Mouse (Mus musculus): Measurements from ENCODE around the gene Lrp5. TPM values are rescaled to one million over a fixed set of nuclear protein-coding genes. Genes with fewer than 3 reads are reported as not detected.

Lrp5 gene
- total RNA-seq, 2 experiments from 2014 or later = 50.6 to 51.0 TPM

DNA sequence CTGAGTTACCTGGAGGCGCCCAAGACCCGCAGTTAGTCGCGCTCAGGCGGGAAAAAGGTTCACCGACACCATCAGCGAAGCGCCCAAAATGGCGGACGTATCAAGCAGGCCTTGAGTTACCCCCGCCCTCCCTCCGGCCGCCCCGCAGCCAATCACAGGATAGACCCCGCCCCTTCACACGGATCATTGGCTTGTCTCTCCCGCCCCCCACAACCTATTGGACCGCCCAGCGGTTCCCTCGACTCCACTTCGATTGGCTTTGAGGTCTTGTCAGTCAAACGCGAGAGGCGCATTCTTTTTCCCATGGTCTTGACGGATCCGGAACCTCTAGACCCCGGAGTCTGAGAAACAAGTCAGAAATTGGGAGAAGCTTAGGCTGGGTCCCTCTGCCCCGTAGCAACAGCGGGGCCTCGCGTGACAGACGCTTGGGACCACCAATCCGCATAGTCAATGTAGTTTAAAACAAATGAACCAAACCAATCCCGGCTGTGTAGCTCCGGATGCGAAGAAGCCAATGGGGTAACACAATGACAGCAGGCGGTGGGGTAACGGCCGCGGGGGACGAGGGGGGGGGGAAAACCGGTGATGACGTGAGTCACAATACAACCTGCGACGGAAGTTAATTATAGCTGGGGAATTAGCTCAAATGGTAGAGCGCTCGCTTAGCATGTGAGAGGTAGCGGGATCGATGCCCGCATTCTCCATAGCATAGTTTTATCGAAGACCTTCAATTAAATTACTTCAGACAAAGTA, 110.6 kb downstream of the Lrp5 start, which contains the start of gene Ppp6r3:
Gene Ppp6r3 (minus strand): TSS at position 118 of the 753 bp plus-strand sequence.
- intact Hi-C loops (cut with DNase I) = loop anchor here (5.0 kb wide), 1 partner anchor 131 kb away; the partner anchor contains the start of gene 1810055G02Rik
- DNase-seq = peak; percentile 99

DNA sequence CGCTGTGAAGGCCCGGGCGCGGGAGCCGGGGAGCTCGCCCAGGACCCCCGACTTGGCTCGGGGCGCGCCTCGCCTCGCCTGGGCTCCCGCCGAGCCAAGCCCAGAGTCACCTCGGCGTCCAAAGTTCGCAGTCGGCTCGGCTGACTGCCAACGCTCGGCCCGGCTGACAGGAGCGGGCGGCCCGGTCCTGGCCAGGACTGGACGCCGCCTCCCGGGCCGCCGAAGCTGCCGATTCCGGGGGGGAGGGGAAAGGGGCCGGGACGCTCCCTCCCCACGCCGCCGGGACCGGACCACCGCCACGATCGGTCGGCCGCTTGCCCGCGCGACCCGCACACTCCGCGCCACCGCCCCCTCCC, 111.1 kb downstream of the Lrp5 start:
- intact Hi-C loops (cut with DNase I) = loop anchor here (5.0 kb wide), 1 partner anchor 132 kb away; the partner anchor contains the start of gene 1810055G02Rik
- DNase-seq = no peak

DNA sequence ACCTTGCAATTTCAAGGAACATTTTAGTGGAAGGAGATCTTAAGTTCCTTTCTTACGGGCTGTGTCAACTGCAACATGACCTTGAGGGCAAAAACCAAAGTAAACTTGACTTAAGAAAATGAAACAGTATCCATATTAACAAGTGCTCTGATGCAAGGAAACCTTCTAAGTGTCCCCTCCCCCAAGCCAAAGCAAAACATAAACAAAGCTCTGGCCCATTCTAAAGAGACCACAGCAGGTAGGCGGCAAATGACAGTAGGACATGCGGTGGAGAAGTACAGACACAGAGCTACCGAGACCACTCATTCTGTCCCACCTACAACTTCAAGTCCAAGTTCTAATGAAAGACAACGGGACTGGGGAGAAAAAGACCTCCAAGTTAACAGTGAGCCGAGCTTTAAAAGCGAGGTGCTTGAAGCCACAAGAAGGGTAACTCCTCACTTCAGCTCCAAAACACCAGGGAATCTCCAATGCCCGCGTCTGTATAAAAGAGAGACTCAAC, 111.7 kb downstream of the Lrp5 start:
- DNase-seq = no peak
- intact Hi-C loops (cut with DNase I) = loop anchor here (5.0 kb wide), 2 partner anchors 37 to 133 kb away; partner anchors contain the start of gene 1810055G02Rik

DNA sequence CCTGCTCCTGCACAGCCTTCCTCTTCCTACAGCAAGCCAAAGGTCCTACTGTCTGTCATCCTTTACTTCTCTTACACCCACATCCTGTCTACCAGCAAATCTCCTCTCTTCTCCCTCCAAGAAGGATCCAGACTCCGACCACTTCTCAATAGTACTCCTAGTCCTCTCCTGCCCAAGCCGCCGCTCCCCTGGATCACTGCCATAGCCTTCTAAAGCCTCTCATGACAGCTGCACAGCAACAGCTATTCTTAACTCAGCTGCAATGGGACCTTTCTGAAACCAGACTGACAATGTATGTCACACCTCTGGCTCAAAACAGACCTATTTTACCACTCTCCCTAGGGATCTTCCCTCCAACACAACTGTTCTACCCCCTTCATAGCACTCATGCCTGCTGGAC, 122.1 kb downstream of the Lrp5 start:
- peak; percentile 79 to 83 for DNase-seq

DNA sequence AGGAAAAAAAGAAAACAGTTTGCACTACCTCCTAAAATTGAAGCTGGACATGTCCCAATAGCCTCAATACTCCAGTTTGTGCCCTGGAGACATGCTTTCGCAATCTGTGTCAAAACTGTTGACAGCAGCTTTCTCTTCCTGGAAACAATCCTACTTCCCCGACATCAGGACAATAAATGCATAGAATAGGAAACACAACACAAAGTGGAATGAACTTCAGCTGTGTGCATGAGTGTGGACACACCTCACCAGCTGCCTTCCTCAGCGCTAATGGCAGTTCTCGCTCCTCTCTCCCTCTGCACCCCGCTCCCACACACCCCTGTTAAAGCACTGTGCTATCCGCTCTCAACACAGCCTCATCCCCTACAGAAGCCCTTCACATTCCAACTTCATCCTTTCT, 123.6 kb downstream of the Lrp5 start:
- intact Hi-C loops (cut with DNase I) = no loop called here
- peak in 1 of 2 experiments; percentile 43 for DNase-seq

More for the DNA sequence above, 122.1 kb downstream of the Lrp5 start:
- intact Hi-C loops (cut with DNase I) = no loop called here

DNA sequence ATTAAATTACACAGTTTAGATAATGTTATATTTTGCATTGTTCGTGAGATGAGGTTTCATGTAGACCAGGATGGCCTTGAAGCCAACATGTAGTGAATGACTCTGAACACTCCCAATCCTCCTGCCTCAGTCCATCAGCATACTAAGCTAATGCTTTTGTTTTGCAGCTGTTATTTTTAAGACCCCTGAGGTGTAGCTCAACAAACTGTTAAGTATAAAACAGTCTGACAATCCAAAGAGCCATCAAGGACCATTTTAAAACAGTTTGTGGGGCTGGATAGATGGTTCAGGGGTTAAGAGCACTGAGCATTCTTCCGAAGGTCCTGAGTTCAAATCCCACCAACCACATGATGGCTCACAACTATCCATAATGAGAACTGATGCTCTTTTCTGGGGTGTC, 124.1 kb downstream of the Lrp5 start:
- DNase-seq = no peak
- intact Hi-C loops (cut with DNase I) = no loop called here

DNA sequence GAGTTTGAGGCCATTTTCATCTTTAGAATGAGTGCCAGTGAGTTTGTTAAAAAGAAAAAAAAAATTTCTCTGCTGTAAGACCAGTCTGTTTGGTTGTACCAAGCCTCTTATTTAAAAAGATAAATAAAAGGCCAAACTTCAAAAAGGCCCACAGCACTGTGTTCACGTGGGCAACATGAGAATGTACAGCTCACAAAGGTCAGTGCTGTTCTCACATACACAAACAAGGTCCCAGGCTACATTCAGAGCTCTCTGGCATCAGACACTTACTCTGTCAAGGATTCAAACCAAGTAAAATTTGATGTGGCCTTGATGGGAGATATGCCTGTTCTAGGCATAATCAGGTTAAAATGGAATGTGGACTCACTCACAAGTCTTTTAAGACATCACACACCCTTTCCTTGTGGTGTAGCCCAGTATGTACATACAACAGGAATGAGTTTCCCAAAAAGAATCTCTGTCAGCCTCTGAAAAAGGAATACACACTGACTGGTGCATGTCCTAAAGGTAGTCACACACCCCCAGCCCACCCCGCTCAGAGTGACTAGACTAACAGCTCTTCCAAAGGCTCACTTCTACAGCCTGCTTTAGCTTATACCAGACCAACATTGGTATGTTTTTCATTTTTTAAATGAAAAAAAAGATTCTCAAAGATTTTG, 130.1 kb downstream of the Lrp5 start:
- intact Hi-C loops (cut with DNase I) = no loop called here
- no peak for DNase-seq

DNA sequence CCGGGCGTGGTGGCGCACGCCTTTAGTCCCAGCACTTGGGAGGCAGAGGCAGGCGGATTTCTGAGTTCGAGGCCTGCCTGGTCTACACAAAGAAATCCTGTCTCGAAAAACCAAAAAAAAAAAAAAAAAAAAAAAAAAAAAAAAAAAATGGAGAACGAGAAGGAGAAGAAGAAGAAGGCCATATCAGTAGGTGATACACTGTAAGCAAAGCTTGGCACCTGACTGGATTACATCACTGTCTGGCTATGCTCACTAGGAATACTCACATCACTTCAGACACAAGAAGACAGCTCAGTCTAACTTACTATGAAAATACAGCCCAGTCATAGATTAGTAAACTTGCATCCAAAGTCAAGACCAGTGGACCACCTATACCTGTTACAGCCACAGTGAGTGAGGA, 131.6 kb downstream of the Lrp5 start:
- intact Hi-C loops (cut with DNase I) = no loop called here
- no peak for DNase-seq

DNA sequence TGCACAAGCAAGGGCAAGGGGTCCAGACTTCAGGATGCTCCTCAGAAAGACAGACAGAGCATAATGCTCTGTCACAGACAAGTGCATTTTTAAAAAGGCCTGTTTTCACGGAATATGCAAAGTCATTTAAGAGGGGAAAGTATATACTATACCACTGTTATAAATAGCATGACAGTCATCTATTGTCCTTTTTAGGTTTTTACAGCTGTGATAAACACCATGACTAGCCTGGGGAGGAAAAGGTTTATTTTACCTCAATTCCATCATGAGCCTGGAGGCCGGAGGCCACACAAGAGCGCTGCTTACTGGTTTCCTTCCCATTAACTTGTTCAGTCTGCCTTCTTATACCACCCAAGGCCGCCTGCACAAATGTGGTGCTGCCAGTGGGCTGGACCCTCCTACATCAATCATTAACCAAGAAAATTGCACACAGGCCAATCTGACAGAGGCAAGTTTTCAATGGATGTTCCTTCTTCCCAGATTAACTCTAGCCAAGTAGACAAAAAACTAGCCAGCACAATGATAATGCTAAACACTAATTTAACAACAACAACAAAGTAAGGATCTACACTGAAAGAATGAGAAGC, 134.7 kb downstream of the Lrp5 start:
- intact Hi-C loops (cut with DNase I) = no loop called here
- no peak for DNase-seq

DNA sequence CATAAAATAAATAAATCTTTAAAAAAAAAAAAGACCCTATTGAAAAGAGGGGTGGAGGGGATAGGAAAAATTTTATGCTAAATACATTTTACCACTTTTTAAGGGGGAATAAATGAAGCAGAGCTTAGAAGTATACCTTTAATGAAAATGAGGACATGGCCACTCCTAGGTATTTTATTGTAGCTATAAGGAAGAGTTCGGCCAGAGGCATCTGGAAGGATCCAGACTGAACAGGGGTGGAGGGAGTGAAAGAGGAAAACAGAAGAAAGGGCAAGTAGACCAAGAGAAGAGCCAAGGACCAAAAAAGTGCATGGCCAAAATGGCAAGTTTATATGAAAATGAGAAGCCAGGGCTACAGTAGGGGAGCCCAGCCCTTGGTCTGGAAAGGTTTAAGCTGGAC, 136.3 kb downstream of the Lrp5 start:
- DNase-seq = no peak
- intact Hi-C loops (cut with DNase I) = no loop called here

DNA sequence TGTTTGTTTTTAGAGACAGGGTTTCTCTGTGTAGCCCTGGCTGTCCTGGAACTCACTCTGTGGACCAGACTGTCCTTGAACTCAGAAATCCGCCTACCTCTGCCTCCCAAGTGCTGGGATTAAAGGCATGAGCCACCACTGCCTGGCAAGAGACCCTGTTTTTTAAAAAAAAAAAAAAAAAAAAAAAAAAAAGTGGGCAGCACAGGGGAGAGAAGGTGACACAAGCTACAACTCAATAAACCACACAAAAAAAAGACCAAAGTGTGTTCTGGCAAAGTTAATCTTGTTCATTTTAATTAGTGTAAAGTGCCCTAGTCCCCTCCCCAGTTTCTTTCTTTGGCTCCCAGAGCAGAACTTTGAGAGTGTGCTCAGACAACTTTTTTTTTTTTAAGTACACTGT, 137.1 kb downstream of the Lrp5 start:
- intact Hi-C loops (cut with DNase I) = no loop called here

DNA sequence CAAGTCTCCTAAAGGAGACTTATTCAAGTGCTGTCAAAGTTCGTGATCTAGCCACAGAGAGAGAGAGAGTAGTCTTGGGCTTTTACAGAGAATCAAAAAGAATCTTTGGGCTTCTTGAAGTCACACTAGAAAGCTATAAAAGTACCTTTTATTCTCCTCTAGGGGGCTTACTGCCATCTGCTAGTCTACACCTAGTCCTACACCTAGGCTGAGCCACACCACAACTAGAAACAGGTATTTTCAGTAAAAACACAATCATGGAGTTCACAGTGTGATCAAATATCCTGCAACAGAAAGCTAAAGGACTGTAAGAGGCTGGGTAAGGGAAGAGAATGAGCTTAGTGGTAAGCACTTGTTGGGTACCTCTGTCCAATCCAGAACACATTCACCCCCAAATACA, 138.1 kb downstream of the Lrp5 start:
- intact Hi-C loops (cut with DNase I) = no loop called here

More for the DNA sequence above, 137.1 kb downstream of the Lrp5 start:
- DNase-seq = no peak

DNA sequence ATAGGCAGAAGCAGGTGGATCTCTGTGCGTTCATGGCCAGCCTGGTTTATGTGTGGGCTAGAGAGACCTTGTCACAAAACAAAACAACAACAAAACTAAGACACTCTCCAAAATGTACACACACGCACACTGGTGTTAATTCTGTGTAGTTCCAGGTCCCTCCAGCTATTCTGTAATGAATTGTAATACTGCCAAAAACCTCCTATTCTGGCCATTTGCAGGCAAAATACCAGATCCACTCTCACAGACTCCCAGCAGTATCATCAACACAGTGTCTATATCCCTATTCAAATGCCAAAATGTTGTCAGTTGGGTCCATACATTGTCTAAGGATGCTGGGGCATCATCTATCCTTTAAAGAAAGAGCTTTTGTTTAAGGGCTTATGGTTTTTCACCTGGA, 141.4 kb downstream of the Lrp5 start:
- DNase-seq = no peak
- intact Hi-C loops (cut with DNase I) = no loop called here

More for the DNA sequence above, 138.1 kb downstream of the Lrp5 start:
- no peak for DNase-seq

DNA sequence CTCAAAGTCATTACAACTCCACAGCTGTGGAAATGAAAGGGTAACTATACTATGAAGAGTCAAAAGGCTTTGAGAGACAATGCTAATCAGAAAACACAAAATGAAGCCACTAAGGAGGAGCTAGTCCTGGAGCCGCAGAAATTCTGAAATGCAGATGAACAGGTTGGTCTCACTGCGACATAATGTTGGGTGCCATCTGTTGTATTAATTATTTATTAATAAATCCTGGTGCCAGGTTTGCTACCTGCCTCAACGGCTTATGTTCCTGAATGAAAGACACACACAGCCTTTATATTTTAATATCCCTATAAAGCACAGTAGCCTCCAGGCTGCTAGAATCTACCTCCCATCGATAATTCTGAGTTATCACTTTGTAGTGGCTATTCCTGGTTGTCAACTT, 143.8 kb downstream of the Lrp5 start:
- intact Hi-C loops (cut with DNase I) = no loop called here
- DNase-seq = no peak

DNA sequence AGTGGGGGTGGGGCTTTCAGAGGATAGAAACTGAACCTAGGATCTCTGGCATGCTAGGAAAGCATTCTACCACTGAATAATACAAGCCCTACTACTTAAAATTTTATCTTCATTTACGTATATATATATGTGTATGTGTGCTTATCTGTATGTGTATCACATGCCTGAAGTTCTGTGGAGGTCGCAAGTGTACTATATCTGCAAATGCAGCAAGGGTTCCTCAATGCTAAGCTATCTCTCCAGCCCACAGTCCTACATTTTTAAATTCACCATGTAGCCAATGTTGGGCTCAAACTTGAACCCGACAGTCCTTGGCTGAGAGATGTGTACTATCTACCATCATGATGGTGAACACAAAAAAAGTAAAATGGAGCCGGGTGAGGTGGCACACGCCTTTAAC, 145.4 kb downstream of the Lrp5 start:
- intact Hi-C loops (cut with DNase I) = no loop called here
- no peak for DNase-seq

DNA sequence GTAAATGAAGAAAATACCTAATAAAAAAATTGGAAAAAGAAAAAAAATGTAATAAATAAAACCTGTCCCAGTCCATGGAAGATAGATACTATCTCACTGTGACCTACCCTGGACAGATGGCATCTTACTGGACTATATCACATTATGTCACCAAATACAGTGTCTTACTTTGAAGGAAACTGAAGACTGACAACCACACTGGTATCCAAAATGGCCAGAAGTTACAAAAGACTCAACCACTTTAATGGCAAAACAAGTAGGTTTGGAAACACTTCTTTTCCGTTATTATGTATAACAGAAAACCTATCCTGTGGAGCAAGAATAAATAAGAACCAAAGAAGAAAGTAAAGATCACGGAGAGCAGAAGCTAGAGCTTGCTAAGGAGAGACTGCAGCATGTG, 146.1 kb downstream of the Lrp5 start:
- DNase-seq = no peak
- intact Hi-C loops (cut with DNase I) = no loop called here

DNA sequence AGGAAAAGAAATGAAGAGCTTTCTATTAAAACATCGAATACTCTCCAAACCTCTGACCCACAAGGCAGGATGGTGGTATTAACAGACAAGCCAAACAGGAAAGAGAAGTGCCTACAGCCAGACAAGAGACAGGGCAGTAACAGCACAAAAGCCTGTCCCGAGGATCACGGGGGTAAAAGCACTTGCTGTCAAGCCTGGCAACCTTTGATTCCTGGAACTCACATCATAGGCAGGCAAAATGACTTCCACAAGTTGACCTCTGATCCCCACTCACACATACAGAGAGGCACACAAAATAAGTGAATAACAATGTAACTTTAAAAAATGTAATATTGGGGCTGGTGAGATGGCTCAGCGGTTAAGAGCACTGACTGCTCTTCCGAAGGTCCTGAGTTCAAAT, 146.9 kb downstream of the Lrp5 start:
- intact Hi-C loops (cut with DNase I) = loop anchor here (5.0 kb wide), 1 partner anchor 33 kb away; no protein-coding TSS in a partner anchor
- DNase-seq = no peak

DNA sequence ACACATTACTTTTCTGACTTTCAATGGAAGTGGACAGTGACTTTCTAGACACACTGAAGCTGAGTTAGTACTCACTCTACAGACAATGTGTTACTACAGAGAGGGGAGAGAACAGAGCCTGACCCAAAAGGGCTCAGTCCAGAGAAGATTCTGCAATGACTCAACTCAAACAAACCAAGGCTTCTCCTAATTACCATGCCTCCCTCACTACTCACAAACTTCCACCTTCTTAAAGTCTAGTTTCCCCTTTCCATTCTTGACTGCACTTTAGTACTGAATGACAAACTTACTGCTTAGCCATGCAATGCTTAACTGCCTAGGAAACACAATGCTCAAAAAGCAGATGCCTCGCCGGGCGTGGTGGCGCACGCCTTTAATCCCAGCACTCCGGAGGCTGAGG, 148.7 kb downstream of the Lrp5 start:
- DNase-seq = no peak
- intact Hi-C loops (cut with DNase I) = loop anchor here (5.0 kb wide), 1 partner anchor 35 kb away; no protein-coding TSS in a partner anchor

DNA sequence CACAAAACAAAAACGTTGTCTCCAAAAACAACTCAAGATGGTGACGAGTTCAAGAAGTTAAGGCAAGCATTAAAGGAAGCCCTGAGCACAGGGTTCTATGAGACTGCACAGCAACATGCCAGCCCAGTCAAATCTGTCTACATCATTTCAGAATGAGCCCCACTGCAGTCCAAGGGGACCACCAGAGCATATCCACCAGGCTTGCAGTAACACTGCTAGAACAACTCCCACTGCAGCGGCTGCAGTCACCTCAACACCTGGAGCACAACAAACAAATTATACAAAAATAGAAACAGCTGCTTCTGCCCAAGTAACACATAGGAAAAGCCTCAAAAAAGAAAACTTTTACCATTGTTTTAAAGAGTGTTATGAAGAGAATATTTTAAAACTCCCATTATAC, 151.4 kb downstream of the Lrp5 start:
- intact Hi-C loops (cut with DNase I) = loop anchor here (5.0 kb wide), 1 partner anchor 37 kb away; no protein-coding TSS in a partner anchor

More for the DNA sequence above, 151.4 kb downstream of the Lrp5 start:
- no peak for DNase-seq

Data from heart, postnatal 10 days (tissue).